Mouse (Mus musculus) megakaryocyte, embryonic 14.5 days (primary cell): ENCODE results near the gene Acvr1.

ENCODE experiments used
- FLI1 ChIP-seq: IDR thresholded peaks from 2 replicates; pipeline ENCODE4 v1.6.1; 2012; ENCODE audit warnings: low read length, inconsistent platforms, mixed read lengths
- GATA1 ChIP-seq: IDR thresholded peaks from 3 replicates; pipeline ENCODE4 v1.6.1; 2012; ENCODE audit warnings: mixed read lengths, low read length, inconsistent platforms, borderline replicate concordance

DNA sequence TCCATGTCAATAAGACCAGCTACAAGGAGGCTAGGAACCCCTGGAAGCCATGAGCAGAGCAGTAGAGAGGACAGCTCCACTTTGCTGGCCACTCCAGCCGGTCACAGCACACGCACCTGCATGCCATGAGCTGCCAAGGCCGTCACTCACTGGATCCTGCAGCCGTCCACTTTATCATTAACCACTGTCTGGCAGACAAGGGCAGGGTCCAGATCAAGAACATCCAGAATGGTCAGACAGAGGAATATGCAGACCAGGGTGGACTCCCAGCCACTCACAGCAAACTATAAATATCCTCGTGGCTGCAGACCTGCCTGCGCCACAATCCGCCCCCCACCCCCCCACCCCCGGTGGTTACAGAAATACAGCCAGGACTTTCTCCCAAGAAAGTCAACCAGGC, 31.7 kb downstream of the Acvr1 start:
- TF ChIP-seq GATA1 (no peak), FLI1 (no peak)
